Mouse (Mus musculus) small intestine, adult 2 months (tissue): ENCODE measurements at regions not wholly inside any gene's neighbourhood (a gene's known extent, or its start where the extent isn't known, plus 50 kb on each side); places are given as distances from the start of the nearest gene placed in this dataset.

Experiments used
- CTCF ChIP-seq: fragments of 200-500 bp; IDR thresholded peaks from 2 replicates; pipeline ENCODE4 v1.5.1; 2012; ENCODE audit warnings: low read depth, mild to moderate bottlenecking, control low read depth, inconsistent platforms, low read length, moderate library complexity, mixed read lengths; ENCODE audit not compliant: insufficient replicate concordance, insufficient read length; ENCODE audit errors: extremely low read depth
- POLR2A ChIP-seq: fragments of 200-500 bp; IDR thresholded peaks from 2 replicates; pipeline ENCODE4 v1.6.1; 2012; ENCODE audit warnings: low read depth, mild to moderate bottlenecking, control low read depth, inconsistent platforms, low read length, moderate library complexity

GRCm38 (mm10) chr16:29987999-29988398, 76.2 kb upstream of the Hes1 start:
- TF ChIP-seq CTCF = no peak
- no peak for TF ChIP-seq POLR2A
